Mouse (Mus musculus) intestine, embryonic 14.5 days (tissue): Measurements from ENCODE around the gene Ddx28. TPM values are rescaled to one million over a fixed set of nuclear protein-coding genes. Genes with fewer than 3 reads are reported as not detected.

Experiments used
- polyA plus RNA-seq: library from polyadenylated mRNA; unstranded; fragments of >200 nt; fragmentation: Nextera tagmentation; extraction: Ambion mirVana; gene quantifications from 2 replicates; pipeline ENCODE4 v1.2.1, GENCODE M21; 2014

Gene Ddx28
- polyA plus RNA-seq, 1 experiment from 2014 or later, result 16.9 TPM

Other genes with a start within 250 kb of the Ddx28 start
- gene Ranbp10, start 184.5 kb downstream of the Ddx28 start, polyA plus RNA-seq, result 11.6 and 11.7 TPM in 2 replicates
- 0.11 TPM in 1 of 2 replicates, not detected in the other for gene Tsnaxip1, start 184.2 kb downstream of the Ddx28 start, polyA plus RNA-seq
- gene Cenpt, start 158.6 kb downstream of the Ddx28 start, polyA plus RNA-seq, result 39.2 and 40.1 TPM in 2 replicates
- 58.0 and 61.1 TPM in 2 replicates for gene Thap11, start 156.8 kb downstream of the Ddx28 start, polyA plus RNA-seq
- gene Nutf2, start 151.3 kb downstream of the Ddx28 start, polyA plus RNA-seq, result 302 and 316 TPM in 2 replicates
- 37.0 and 40.7 TPM in 2 replicates for gene Edc4, start 131.0 kb downstream of the Ddx28 start, polyA plus RNA-seq
- gene Nrn1l, start 118.3 kb downstream of the Ddx28 start, polyA plus RNA-seq, result 0.32 and 0.97 TPM in 2 replicates
- 30.0 and 31.7 TPM in 2 replicates for gene Pskh1, start 111.4 kb downstream of the Ddx28 start, polyA plus RNA-seq
- 1.0 and 1.4 TPM in 2 replicates for gene Ctrl, start 78.0 kb downstream of the Ddx28 start, polyA plus RNA-seq
- 64.2 and 64.8 TPM in 2 replicates for gene Psmb10, start 73.4 kb downstream of the Ddx28 start, polyA plus RNA-seq
- 1.2 and 1.4 TPM in 2 replicates for gene Lcat, start 68.5 kb downstream of the Ddx28 start, polyA plus RNA-seq
- gene Slc12a4, start 45.8 kb downstream of the Ddx28 start, polyA plus RNA-seq, result 27.8 and 28.6 TPM in 2 replicates
- gene Dpep3, start 32.5 kb downstream of the Ddx28 start, polyA plus RNA-seq, result not detected in 2 replicates
- 18.3 and 18.7 TPM in 2 replicates for gene Dus2, start 20.5 kb downstream of the Ddx28 start, polyA plus RNA-seq
- not detected in 2 replicates for gene Dpep2nb, start 5.9 kb downstream of the Ddx28 start, polyA plus RNA-seq
- gene Nfatc3, start 47.0 kb upstream of the Ddx28 start, polyA plus RNA-seq, result 6.9 and 7.6 TPM in 2 replicates
- 22.4 and 25.4 TPM in 2 replicates for gene Esrp2, start 125.1 kb upstream of the Ddx28 start, polyA plus RNA-seq
- gene Pla2g15, start 138.5 kb upstream of the Ddx28 start, polyA plus RNA-seq, result 4.1 and 5.0 TPM in 2 replicates
- gene Slc7a6, start 157.0 kb upstream of the Ddx28 start, polyA plus RNA-seq, result 68.9 and 73.2 TPM in 2 replicates
- 34.5 and 37.4 TPM in 2 replicates for gene Slc7a6os, start 199.1 kb upstream of the Ddx28 start, polyA plus RNA-seq
- 61.2 and 64.6 TPM in 2 replicates for gene Prmt7, start 199.1 kb upstream of the Ddx28 start, polyA plus RNA-seq